Mouse (Mus musculus) embryonic fibroblast, embryonic 13.5 days (primary cell): ENCODE measurements at regions not wholly inside any gene's neighbourhood (a gene's known extent, or its start where the extent isn't known, plus 50 kb on each side); places are given as distances from the start of the nearest gene placed in this dataset.

ENCODE experiments used
- CTCF ChIP-seq: IDR thresholded peaks from 2 replicates; pipeline ENCODE4 v1.5.1; 2011; ENCODE audit warnings: mild to moderate bottlenecking, control low read depth, low read length, moderate library complexity, borderline replicate concordance; ENCODE audit not compliant: insufficient read depth
- POLR2A ChIP-seq: IDR thresholded peaks from 2 replicates; pipeline ENCODE4 v1.6.1; 2011; ENCODE audit warnings: low read depth, mild to moderate bottlenecking, control low read depth, low read length, moderate library complexity

GRCm38 (mm10) chr13:101572246-101572645 is 195.8 kb downstream of the Pik3r1 start:
- TF ChIP-seq CTCF (no peak), POLR2A (no peak)
